Mouse (Mus musculus) thymus, adult 2 months (tissue): ENCODE data around the gene Btf3l4.

Experiments used
- CTCF ChIP-seq: fragments of 200-500 bp; IDR thresholded peaks from 2 replicates; pipeline ENCODE4 v1.5.1; 2012; ENCODE audit warnings: mild to moderate bottlenecking, control low read depth, low read length, moderate library complexity, borderline replicate concordance; ENCODE audit not compliant: control insufficient read depth, poor library complexity, insufficient read depth; ENCODE audit errors: extremely low read depth
- POLR2A ChIP-seq: fragments of 200-500 bp; IDR thresholded peaks from 2 replicates; pipeline ENCODE4 v1.6.1; 2012; ENCODE audit warnings: mild to moderate bottlenecking, low read length, control low read depth, moderate library complexity; ENCODE audit not compliant: control insufficient read depth, poor library complexity, insufficient read depth; ENCODE audit errors: extremely low read depth

DNA sequence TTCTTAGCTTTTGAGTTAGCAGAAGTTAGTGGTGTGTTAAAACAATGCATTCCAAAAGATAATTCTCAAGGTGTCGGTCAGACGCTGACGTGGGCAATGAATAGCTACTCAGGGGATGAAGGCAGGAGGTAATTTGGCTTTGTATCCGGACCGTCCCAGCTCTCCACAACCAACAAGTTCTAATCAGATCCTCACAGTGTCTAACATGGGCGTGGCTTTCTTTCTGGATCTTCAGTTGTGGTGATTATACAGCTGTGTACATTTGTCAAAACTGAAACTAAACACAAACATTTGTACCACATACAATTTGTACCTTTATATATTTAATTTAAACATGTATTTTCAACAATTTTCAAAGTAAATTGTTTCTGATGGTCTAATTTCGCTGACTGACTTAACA lies 33.4 kb upstream of the Btf3l4 start:
- no peak for TF ChIP-seq POLR2A
- TF ChIP-seq CTCF: no peak
